Mouse (Mus musculus) lung, adult 18-20 months (tissue): ENCODE data around the gene Nr4a1.

Experiments used
- DNase-seq, 2 experiments: peaks; one replicate each; pipeline ENCODE4 v3.0.0; 2022; ENCODE audit warnings: mixed read lengths in 2 of 2

Gene Nr4a1

DNA sequence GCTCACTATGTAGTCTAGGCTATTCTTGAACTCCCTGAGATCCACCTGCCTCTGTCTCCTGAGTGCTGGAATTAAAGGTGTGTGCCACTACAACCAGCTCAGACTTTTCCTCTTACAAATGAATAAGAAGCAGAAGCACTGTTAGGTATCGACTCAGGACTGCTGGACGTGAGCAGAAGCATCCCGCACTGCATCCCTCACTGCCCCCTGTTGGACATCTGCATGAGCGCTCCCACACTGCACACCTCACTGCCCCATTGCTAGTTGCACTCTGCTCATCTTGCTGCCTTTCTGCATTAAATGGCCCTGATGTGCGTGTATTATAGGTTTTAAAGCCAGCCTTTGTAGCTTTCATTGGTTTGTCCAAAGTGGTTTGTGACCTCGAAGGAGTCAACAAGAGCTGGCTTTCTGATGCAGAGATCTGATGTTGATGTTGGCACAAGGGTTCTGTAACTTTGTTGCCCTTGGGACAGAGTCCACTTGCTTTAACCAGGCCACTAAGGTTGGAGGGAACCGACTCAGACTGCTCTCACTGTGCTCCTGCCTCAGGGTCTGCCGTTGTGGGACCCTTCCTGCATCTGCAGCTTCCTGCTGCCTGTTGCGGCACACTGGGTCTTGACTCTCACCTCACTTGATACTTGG, 32.2 kb downstream of the Nr4a1 start:
- no peak for DNase-seq

DNA sequence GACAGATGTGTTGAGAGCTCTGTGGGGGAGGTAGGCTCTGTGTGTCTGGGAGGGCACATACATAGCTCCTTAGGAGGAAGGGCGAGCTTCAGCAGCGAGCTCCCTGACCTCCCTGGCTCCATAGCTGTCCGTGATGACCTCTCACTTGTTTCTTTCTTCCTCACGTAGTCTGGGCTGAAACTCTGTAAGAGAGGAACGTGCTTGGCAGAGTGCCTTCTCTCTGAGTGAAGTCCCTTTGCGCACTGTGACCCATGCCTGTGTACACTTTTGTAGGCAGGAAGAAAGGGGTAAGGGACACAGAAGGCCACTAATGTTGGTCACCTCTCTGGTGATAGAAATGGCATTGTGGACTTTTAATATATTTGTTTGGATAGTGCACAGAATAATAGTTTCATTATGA, 33.3 kb downstream of the Nr4a1 start:
- no peak for DNase-seq

DNA sequence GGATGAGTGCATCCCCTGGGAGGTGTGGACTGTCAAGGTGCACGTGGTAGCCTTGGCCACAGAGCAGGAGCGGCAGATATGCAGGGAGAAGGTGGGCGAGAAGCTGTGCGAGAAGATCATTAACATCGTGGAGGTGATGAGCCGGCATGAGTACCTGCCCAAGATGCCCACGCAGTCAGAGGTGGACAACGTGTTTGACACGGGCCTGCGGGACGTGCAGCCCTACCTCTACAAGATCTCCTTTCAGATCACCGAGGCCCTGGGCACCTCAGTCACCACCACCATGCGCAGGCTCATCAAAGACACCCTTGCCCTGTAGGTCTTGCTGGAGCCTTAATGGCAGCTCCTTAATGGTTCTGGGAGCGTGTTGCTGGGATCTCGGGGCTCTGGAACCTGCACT, 36.3 kb downstream of the Nr4a1 start:
- DNase-seq, result no peak

DNA sequence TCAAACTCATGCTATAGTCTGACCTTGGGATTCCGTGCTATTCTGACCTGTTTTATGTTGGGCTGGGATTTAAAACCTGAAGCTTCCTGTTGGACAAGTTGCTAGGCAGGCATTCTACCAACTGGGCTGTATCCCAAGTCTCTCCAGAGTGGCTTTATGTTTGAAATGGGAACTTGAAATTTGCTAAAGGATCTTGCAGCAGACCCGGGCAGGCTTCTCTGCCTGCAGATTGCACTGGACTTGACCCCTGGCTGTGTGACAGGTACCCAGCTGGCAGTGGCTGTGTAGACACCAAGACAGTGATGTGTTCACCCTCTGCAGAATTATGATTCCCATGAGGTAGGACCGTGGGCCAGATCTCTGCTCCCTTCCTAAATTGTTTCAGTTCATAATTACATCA, 37.9 kb downstream of the Nr4a1 start:
- no peak for DNase-seq

DNA sequence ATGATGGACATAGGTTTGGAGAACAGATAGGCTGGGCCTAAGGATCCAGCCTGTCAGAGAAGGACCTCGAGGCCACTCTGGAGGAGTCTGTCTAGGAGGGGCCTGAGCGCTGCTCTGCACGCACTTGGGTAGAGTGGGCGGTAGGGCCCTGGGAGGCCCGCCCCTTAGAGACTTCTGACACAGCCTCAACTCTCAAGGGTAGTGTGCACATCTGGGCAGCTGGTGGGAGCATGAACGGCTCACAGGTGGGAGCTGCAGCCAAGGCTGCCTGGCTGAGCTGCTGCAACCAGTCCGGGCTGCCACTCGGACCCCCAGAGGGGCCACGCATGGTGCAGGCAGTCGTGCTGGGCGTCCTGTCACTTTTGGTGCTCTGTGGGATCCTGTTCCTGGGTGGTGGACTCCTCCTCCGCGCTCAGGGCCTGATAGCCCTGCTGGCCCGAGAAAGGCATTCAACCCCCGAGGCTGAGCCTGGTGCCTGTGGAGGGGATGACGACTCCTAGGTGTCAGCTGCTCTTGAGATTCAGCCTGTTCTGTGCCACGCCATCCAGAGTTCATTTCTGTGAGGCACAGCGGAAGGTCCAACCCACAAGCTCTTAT, 39.1 kb downstream of the Nr4a1 start, which contains the start of gene 6030408B16Rik:
Gene 6030408B16Rik (plus strand): TSS at position 188 of the 597 bp plus-strand sequence.
- DNase-seq, result no peak

DNA sequence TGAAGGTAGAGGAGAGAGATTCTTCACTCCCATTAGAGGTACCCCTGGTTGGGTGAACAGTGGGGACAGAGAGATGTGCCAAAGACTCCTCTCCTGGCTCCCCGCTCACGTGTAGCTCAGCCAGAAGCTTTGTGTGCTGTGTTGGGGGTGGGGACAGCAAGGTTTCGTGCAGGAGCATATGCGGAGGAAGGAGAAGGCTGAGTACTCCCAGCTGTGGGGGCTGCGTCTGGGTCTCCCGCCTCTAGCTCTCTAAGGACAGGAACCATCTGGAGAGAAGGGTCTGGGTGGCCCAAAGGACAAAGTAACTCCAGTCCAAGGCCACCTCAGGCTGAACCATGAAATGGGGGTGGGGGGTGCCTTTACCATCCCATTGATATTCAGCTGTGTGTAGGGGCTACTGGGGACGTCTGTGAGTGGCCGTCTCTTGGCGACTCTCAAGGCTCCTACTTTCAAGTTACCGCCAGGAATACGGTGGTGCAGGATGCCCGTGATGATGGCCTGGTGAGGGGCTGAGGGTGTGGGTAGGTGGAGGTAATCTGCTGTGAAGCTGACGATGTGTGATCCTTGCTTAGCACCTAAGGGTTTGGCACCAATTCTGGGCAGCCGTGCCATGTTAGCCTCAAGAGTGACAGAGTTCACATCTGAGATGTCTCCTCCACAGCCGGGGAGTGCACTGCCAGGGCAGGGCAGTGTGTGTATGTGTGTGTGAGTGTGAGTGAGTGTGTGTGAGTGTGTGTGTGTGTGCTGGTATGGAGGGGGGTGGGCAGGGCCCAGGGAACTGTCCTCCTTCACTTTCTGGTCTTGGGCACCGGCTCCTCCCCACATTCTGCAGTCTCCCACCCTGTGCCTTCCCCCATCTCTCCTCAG, 40.2 kb downstream of the Nr4a1 start:
- DNase-seq, result peak in 1 of 2 experiments; percentile 50

DNA sequence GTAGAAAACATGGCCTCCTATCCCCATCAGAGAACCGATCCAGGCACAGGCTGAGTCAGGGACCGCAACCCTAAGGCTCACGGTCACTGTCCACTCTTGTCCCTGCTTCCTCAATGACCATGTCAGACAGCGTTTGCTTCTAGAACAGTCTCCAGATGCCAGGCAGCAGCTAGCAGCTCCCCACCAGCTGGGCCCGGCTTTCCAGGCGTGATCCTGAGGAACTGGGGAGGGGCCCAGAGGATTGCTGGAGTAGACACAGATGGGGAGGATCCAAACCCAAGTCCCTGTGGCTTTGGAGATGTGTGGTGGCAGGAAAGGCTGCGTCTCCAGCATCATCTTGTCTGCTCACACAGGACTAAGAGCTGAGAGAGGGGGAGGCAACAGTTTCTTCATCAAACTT, 41.0 kb downstream of the Nr4a1 start:
- DNase-seq, result peak in 1 of 2 experiments; percentile 54

DNA sequence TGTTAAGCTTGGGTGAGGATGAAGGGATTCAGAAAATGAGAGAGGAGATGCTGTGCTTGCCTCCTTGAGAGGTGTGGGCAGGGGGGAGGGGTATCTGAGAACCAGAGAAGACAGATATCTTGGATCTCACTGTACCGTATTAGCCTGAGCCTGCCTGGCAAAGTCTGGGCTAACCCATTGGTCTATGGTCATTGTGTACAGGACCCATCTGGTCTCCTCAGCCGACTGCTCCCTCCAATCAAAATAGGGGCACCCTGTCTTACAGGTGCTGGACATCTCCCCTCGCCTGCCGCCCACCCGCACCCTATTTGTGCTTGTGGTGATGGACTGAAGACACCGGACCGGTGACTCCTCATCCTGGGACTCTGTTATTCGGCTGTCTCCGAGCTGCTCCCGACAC, 41.5 kb downstream of the Nr4a1 start:
- DNase-seq, result no peak

DNA sequence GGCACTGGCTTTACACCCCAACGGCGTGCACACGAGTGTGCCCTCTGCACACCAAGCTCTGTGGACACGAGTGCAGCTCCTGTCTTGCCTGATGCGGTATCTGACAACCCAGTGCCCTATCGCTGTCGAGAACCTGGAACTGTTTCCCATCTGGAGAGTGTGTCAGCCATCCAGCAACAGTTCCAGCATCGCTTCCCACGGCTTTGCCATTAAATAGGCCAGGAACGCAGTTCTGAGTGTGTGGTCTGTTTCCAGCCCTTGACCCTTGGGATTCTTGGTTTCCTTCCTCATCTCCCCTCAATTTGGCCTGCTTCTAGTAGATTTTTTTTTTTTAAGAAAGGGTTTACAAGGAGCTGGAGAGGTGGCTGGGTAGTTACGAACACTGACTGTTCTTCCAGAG, 42.0 kb downstream of the Nr4a1 start:
- DNase-seq, result no peak

DNA sequence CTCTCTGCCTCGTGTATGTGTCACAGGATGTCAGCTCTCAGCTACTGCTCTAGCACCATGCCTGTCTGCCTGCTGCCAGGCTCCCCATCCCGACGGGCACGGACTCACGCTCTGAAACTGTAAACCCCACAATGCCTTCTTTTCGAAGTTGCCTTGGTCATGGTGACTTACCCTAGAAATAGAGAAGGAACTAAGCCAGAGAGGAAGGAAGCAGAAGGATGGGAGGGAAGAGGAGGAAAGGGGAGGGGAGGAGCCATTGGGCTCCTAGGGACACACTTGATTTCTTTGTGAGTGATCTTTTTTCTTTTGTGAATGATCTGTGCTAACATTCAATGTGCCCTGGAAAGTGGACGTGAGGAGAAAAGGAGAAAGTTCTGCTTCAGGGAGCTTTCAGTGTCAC, 43.9 kb downstream of the Nr4a1 start:
- no peak for DNase-seq

DNA sequence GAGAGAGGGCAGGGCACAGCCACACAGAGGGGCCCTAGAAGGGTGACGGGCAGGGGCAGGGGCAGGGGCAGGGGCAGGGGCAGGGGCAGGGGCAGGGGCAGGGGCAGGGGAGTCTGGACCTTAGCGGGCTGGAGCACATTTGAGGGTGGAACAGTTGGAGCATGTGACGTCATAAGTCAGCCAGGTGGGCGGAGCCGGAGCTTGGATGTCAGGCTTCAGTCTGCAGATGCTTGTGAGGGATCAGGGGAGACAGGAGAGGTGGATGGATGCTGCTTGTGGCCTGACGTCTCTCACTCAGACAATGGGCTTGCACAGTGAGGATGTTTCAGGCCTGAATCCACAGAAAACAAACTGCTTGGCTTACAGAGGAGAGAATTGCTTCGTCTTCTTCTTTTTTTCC, 44.5 kb downstream of the Nr4a1 start:
- no peak for DNase-seq

DNA sequence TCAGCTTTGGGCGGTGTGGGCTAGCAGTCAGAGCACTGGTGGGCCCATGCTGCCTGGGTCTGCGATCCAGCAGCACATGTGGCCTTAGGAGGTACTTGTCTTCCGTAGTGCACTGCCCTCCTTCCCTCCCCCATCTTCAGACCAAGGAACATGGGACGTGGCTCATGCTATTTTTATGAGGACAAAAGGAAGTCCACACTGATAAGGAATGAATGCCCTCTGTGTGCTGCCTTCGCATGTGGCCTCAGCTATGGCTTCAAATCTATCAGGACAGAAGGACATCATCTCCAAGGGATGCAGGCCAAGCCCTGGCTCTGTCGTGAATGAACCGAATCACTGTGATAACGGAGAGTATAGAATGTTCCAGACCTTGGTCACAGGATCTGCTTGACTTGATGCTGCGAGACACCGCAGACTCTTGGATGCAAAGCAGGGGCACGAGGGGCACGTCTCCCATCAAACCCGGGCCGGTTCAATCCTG, 45.5 kb downstream of the Nr4a1 start:
- no peak for DNase-seq

DNA sequence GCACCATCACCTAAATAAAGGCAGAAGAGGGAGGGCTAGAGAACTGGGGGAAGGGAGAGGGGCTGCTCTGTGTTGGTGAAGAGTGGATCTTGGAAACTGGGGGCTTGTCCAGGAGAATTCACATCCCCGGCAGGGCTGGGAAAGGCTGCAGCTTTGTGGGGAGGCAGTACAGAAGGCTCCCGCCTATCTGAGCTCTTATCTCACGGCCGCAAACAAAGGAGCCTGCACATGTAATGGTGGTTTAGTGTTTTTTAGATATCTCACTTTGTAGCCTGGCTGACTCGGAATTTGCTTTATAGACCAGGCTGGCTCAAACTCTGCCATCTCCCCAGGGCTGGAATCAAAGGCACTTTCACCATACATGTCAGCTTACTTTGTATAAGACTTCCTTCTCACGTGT, 46.1 kb downstream of the Nr4a1 start:
- no peak for DNase-seq

DNA sequence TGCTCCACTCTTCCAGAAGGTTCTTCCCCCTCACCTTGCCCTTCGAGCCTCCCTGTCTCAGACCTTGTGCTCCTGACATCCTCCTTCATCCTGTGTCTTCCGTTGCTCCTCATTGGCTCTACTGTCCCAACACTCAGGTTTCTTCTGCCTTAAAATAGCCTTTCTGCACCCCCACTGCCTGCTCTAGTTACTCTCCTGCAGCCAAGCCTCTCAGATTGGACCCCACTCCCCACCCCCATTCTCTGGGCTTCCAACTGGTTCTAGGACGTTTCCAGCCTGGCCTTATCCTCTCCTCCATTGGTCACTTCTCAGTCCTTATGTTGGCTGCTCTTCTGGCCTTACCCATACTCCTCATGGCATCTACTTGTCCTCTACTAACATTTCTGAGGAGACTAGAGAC, 48.1 kb downstream of the Nr4a1 start:
- DNase-seq, result no peak

DNA sequence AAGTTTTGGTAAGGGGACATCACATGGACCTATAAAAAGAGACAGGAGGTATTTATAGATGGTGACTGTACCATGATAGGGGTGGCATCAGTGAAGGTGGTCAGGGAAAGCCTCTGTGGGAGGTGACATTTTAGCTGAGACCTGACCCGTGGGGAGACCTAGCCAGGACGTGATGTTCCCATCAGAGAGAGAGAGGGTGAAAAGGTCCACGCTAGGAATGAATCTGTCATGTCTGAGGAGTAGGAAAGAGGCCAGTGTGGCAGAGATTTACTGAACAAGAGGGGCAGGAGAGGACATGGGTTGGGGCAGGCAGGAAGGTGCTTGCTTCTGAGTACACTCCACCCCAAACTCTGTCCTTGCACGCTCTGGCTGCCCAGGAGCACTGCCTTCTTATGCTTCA, 49.8 kb downstream of the Nr4a1 start:
- DNase-seq, result no peak

DNA sequence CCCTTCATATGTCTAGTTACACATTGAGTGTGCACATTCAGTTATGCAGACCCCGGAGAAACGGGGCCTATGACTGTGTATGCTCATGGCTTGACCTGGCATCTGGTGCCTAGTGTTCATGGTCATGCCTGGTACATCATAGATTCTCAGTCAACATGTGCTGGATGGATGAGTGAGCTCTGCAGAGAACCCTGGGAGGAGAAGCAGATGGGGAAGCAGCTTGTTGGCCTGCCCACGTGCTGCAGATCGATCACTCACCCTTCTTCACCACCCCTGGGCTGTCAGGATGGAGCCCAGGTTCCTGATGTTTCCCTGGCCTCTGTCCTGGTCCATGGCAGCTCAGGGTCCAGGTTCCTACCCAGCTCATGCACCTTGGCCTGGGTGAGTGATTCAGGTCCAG, 52.4 kb downstream of the Nr4a1 start:
- DNase-seq, result no peak

DNA sequence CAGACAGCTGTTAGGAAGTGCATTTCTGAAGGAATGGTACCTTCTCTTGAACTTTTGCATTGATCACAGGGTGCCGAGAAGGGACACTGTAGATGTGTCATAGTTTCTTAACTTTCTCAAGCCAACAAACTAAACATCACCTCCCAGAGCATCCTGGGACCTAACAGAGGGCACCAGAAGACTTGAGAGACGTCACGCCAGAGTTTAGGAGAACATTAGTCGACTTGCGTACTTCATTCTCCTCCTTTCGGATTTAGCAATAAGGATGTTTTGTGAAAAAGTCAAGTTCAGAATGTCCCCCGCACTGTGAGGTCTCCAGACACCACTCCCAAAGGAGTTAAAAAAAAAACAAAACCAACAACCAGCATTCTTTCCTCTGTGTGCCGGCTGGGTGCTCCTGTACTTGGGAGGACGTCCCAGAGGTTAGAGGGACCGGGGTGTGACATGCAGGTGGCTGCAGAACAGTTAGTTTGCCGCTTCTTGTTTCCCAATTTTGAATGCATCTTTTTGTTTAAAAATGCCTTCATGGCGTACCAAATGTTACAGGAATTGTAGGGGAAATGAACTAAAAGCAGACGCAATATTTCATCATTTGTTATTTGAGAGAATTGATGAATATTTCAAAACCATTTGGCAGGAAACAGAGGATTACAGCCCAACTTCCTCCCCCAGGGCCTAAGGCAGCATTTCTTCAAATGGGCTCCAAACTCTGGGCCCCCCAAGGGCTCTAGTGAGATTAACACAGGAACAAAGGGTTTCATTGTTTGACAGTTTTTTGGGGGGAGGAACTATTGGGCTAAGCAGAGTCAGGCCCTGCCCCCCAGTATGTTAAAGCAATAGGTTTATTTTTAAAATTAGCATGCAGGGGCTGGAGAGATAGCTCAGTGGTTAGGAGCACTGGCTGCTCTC, 54.6 kb downstream of the Nr4a1 start:
- DNase-seq, result no peak

DNA sequence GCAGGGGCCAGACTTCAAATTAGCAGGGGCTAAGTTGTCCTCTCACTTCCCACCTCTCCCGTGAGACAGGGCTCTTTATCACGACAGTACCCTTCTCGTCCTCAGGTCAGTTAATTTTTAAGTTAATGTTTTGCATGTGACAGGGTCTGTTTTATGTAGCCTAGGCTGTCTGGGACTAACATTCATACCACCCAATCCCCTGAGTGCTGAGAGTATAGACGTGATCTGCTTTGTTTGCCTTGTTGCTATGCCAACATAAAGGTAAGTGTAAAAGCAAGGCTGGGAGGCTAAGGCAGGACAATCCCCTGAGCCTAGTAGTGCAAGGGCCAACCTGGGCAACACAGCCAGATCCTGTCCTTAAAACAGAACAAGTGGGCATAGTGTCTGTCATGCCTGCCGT, 55.4 kb downstream of the Nr4a1 start:
- no peak for DNase-seq

DNA sequence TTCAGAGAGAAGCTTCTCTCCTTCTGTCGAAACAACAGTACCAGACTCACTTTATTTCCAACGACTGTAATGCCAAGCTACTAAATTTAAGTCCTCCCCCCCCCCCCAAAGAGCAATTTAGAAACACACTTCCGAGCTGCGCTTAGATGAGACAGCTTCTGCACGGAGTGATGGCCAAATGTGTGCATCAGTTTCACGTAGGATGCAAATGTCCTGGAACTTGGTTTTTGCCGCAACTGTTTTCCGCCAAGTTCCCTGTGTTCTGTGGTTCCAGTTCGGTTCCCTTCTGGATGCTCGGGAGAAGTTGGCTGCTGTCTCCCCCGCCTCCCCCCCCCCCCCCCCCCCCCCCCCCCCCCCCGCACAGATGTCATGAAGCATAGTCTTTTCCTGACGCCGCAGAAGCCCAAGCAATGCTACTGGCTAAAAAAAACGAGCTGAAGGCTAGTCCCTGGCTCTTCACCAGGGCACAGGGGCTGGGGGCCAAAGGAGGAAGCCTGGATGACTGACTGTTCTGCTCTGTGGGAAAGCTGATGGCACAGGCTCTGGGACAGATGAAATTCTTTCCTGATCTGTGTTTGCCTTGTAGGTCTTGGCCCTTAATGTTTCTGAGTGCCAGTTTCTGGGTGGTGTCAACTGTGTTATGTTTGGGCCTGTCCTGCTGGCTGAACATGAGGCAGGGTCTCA, 57.2 kb downstream of the Nr4a1 start:
- no peak for DNase-seq

DNA sequence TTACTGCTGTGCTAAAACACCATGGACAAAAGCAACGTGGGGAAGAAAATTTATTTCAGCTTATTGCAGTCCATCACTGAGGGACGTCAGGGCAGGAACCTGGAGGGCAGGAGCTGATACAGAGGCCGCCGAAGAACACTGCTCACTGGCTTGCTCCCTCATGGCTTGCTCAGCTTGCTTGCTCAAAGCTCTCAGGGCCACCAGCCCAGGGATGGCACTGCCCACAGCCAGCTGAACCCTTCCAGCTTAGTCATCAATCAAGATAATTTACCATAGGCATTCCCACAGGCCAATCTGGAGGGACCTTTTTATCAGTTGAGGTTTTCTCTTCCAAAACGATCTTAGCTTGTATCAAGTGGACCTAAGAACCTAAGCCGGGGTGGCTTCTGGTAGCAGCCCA, 57.9 kb downstream of the Nr4a1 start:
- no peak for DNase-seq

DNA sequence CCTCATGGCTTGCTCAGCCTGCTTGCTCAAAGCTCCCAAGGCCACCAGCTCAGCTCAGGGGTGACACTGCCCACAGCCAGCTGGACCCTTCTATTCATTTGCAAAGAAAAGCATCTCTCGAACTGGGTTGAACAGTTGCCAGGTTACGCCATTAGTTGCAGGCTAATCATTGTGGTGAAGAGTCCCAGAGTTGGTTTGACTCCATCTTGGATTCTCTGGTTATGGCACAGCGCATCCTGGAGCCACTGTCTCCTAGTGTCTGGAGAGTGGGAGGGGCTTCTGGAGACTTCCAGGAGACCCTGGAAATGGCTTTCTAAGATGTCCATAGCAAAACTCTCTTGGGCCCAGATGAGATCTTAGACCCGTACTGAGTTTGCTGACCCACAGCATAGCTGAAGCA, 61.3 kb downstream of the Nr4a1 start:
- DNase-seq, result no peak

DNA sequence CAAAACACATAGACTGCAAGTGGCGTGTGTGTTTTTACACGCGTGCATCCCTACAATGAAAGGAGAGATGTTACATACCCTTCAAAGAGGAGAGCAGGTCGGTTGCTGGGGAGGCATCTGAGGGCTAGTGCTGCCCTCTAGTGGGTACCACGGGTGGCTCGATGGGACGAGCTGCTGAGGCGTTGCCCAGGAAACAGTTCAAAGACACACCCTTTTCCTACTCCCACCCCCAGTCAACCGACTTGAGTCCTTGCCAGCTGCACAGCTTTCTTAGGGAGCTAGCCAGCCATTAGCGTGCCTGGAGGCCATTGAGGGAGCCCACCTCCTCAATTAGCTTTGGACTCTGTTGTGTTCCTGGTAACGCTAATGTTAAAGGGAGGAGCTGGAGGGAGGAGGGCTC, 61.8 kb downstream of the Nr4a1 start:
- DNase-seq, result peak; percentile 92 to 95
